Mouse (Mus musculus) brain, adult 10 weeks (tissue): ENCODE measurements around the gene Ahrr. TPM values are rescaled to one million over a fixed set of nuclear protein-coding genes. Genes with fewer than 3 reads are reported as not detected.

Experiments used
- polyA plus RNA-seq: library from polyadenylated mRNA; stranded (reverse); fragments of 350-450 nt; fragmentation: Illumina TruSeq; extraction: RNeasy Lipid Tissue Mini Kit (QIAGEN cat#74804); gene quantifications from one replicate; pipeline ENCODE4 v1.2.3, GENCODE M21; 2015; ENCODE audit warnings: low read depth, low replicate concordance

The Ahrr gene
- polyA plus RNA-seq, result 0.28 TPM

DNA sequence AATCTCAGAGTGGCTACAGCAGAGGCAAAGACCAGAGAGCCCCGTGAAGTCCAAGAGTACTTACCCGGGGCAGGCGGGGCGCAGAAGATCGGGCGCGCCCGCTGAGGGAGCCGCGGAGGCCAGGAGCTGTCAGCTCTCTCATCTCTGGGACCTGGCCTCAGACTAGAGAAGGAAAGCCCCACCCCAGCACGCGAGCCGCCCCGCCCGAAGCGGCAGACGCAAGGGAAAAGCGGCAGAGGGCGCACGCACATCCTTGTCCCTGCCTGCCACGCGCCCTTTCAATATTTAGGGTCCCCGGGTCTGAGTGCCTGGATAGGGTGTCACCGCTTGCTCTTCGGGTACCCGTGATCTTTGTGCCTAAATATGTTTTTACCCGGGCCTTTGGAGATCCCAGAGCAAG is at the start of gene Ahrr:
TSS of gene Ahrr (minus strand) at position 165 of the 400 bp plus-strand sequence.

DNA sequence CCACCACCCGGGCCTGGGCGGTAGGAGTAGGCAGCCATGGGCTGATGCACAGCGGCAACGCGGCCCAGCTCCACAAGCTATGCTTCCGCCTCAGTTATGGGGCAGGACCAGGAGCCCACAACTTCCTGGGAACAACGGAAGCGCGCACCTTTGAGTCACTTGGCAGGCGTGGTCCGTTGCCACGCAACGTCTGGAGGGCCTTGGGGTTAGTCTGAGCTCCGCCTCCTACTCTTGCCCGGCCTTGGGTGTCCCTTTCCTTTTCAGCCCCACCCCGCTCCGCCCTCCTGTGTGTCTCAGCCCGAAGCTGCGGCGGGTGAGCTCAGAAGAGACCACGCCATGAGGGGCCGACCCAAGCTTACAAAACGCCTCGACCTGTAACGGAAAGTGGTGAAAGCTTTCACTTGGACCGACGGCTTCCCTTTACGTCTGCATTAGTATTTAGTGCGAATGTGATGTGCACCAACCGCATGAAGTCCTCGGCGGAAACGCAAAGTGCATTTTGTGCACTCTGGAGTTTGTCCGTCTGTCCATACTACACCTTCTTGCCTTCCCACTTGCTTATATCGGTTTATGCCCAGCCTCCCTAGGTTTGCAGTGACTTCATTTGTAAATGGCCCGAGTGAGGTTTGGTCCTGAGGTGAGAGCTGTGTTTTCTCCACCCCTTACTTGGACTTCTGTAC is 25.2 kb upstream of the Ahrr start, which contains the start of gene Pdcd6:
TSS of gene Pdcd6 (minus strand) at position 411 of the 680 bp plus-strand sequence.

DNA sequence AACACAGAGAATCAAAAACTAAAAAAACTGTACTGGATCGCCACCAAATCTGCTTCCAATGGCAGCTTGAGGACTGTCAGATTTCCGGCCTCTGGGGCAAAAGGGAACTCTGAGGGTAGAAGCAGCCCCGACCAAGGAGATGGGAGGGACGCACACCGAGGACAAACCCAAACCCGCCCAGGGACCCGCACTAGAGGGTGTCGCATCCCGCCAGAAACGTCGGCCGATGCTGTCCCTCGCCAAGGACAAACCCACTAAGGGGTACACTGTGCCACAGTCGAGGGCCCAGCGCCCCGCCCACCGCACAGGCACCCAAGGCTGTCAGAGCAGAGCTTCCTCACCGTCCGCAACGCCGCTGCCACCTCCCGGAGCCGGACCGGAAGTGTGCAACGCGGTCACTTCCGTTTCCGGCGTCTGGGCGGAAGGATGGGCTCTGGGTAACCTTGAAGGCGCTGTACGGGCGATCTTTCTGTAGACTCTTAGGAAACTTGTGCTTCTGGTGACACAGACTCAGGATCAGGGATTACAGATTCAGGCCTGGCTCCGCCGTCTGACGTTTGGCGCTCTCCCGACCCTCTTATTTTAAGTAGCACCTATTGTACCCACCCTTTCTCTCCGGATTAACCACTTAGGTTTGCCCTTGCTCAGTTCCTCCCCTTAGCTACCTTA is 83.7 kb downstream of the Ahrr start, which contains the start of gene Exoc3:
TSS of gene Exoc3 (minus strand) at position 416 of the 669 bp plus-strand sequence.

Other genes with a start within 250 kb of the Ahrr start
- 3.1 TPM for gene Cep72, start 230.0 kb downstream of the Ahrr start, polyA plus RNA-seq
- gene Slc9a3, start 170.9 kb downstream of the Ahrr start, polyA plus RNA-seq, result 0.37 TPM
- gene Exoc3, start 83.6 kb downstream of the Ahrr start, polyA plus RNA-seq, result 55.4 TPM
- gene Pdcd6, start 25.2 kb upstream of the Ahrr start, polyA plus RNA-seq, result 161 TPM
- 309 TPM for gene Sdha, start 57.9 kb upstream of the Ahrr start, polyA plus RNA-seq
- gene Ccdc127, start 58.0 kb upstream of the Ahrr start, polyA plus RNA-seq, result 68.4 TPM
- gene Lrrc14b, start 71.7 kb upstream of the Ahrr start, polyA plus RNA-seq, result 0.52 TPM
- gene Zfp72, start 98.5 kb upstream of the Ahrr start, polyA plus RNA-seq, result 6.5 TPM
- gene Ftl1-ps1, start 107.4 kb upstream of the Ahrr start, polyA plus RNA-seq, result 8.5 TPM
- 16.0 TPM for gene Zfp825, start 201.7 kb upstream of the Ahrr start, polyA plus RNA-seq